Mouse (Mus musculus): Measurements from ENCODE around the gene Atp8a2. TPM values are rescaled to one million over a fixed set of nuclear protein-coding genes. Genes with fewer than 3 reads are reported as not detected.

The Atp8a2 gene
- polyA plus RNA-seq, 1 experiment from 2014 or later = 10.3 TPM

- peak overlapping the region; percentile 58 for H3K9ac ChIP-seq (ENCODE audit: low read depth, low read length)
- no peaks in the 10 kb centered on the region for H3K4me1 ChIP-seq (replicated peaks; ENCODE audit: control insufficient read depth, insufficient read depth, low read length)
- no peak overlapping the region for H3K27ac ChIP-seq (ENCODE audit: low read depth, low read length)
- peak; percentile 93 for ATAC-seq (ENCODE audit: low FRiP score)
- peak overlapping the region; percentile 84 for H3K4me2 ChIP-seq (replicated peaks; ENCODE audit: low read depth, low read length)
- 13% methylated on average over 33 of the region's 33 CpGs for WGBS
- no peaks in the 10 kb centered on the region for H3K9me3 ChIP-seq (ENCODE audit: control insufficient read depth, low read length)
- H3K36me3 ChIP-seq (ENCODE audit: control insufficient read depth, insufficient read depth, low read length) = no peaks in the 10 kb centered on the region
- DNase-seq (ENCODE audit: low spot score) = peak; percentile 79
- peak overlapping the region; percentile 47 for H3K4me3 ChIP-seq (ENCODE audit: low read depth, low read length)
- no peaks in the 10 kb centered on the region for H3K27me3 ChIP-seq (ENCODE audit: control insufficient read depth, insufficient read depth, low read length)
These were observed 109.9 kb downstream of the Atp8a2 start for GRCm38 (mm10) chr14:60086808-60087725.

GRCm38 (mm10) chr14:60086254-60086807, 110.6 kb downstream of the Atp8a2 start:
- WGBS = 4% methylated on average over 21 of the region's 21 CpGs
- no peaks in the 10 kb centered on the region for H3K36me3 ChIP-seq (ENCODE audit: control insufficient read depth, insufficient read depth, low read length)
- no peak overlapping the region for H3K27ac ChIP-seq (ENCODE audit: low read depth, low read length)

GRCm38 (mm10) chr14:60082771-60083170, 114.2 kb downstream of the Atp8a2 start:
- Histone ChIP-seq H3K9ac (ENCODE audit: low read depth, low read length) (no peak overlapping the region), H3K27me3 (ENCODE audit: control insufficient read depth, insufficient read depth, low read length) (no peaks in the 10 kb centered on the region), H3K9me3 (ENCODE audit: control insufficient read depth, low read length) (no peaks in the 10 kb centered on the region), H3K27ac (ENCODE audit: low read depth, low read length) (no peak overlapping the region), H3K4me1 (replicated peaks; ENCODE audit: control insufficient read depth, insufficient read depth, low read length) (no peaks in the 10 kb centered on the region), H3K36me3 (ENCODE audit: control insufficient read depth, insufficient read depth, low read length) (no peaks in the 10 kb centered on the region), H3K4me3 (ENCODE audit: low read depth, low read length) (no peak overlapping the region), H3K4me2 (replicated peaks; ENCODE audit: low read depth, low read length) (no peak overlapping the region)
- 86% methylated on average over 8 of the region's 8 CpGs for WGBS
- ATAC-seq (ENCODE audit: low FRiP score) (no peak), DNase-seq (ENCODE audit: low spot score) (no peak)

More at GRCm38 (mm10) chr14:60086254-60086807, 110.6 kb downstream of the Atp8a2 start:
- H3K27me3 ChIP-seq (ENCODE audit: control insufficient read depth, insufficient read depth, low read length) = no peaks in the 10 kb centered on the region
- peak overlapping the region; percentile 84 for H3K4me2 ChIP-seq (replicated peaks; ENCODE audit: low read depth, low read length)
- no peaks in the 10 kb centered on the region for H3K9me3 ChIP-seq (ENCODE audit: control insufficient read depth, low read length)
- peak overlapping the region; percentile 58 for H3K9ac ChIP-seq (ENCODE audit: low read depth, low read length)
- no peaks in the 10 kb centered on the region for H3K4me1 ChIP-seq (replicated peaks; ENCODE audit: control insufficient read depth, insufficient read depth, low read length)
- ATAC-seq (ENCODE audit: low FRiP score) (peak; percentile 71), DNase-seq (ENCODE audit: low spot score) (peak; percentile 44)
- H3K4me3 ChIP-seq (ENCODE audit: low read depth, low read length) = peak overlapping the region; percentile 47

GRCm38 (mm10) chr14:60072496-60072895, 124.5 kb downstream of the Atp8a2 start:
- Histone ChIP-seq H3K4me3 (ENCODE audit: low read depth, low read length) (no peak overlapping the region), H3K4me1 (replicated peaks; ENCODE audit: control insufficient read depth, insufficient read depth, low read length) (no peaks in the 10 kb centered on the region), H3K27ac (ENCODE audit: low read depth, low read length) (no peak overlapping the region), H3K27me3 (ENCODE audit: control insufficient read depth, insufficient read depth, low read length) (no peaks in the 10 kb centered on the region), H3K9ac (ENCODE audit: low read depth, low read length) (no peak overlapping the region), H3K9me3 (ENCODE audit: control insufficient read depth, low read length) (no peaks in the 10 kb centered on the region), H3K4me2 (replicated peaks; ENCODE audit: low read depth, low read length) (no peak overlapping the region), H3K36me3 (ENCODE audit: control insufficient read depth, insufficient read depth, low read length) (no peaks in the 10 kb centered on the region)
- WGBS = 84% methylated on average over 4 of the region's 4 CpGs
- DNase-seq (ENCODE audit: low spot score) = no peak
- no peak for ATAC-seq (ENCODE audit: low FRiP score)

GRCm38 (mm10) chr14:60065186-60065585, 131.8 kb downstream of the Atp8a2 start:
- H3K36me3 ChIP-seq (ENCODE audit: control insufficient read depth, insufficient read depth, low read length) = no peaks in the 10 kb centered on the region
- H3K4me3 ChIP-seq (ENCODE audit: low read depth, low read length) = no peak overlapping the region
- 73% methylated on average over 3 of the region's 3 CpGs for WGBS
- no peak overlapping the region for H3K4me2 ChIP-seq (replicated peaks; ENCODE audit: low read depth, low read length)
- H3K9me3 ChIP-seq (ENCODE audit: control insufficient read depth, low read length) = no peaks in the 10 kb centered on the region
- no peaks in the 10 kb centered on the region for H3K4me1 ChIP-seq (replicated peaks; ENCODE audit: control insufficient read depth, insufficient read depth, low read length)
- ATAC-seq (ENCODE audit: low FRiP score) = no peak
- H3K27me3 ChIP-seq (ENCODE audit: control insufficient read depth, insufficient read depth, low read length) = no peaks in the 10 kb centered on the region
- DNase-seq (ENCODE audit: low spot score) = no peak
- H3K9ac ChIP-seq (ENCODE audit: low read depth, low read length) = no peak overlapping the region
- H3K27ac ChIP-seq (ENCODE audit: low read depth, low read length) = no peak overlapping the region

- Histone ChIP-seq H3K4me1 (replicated peaks; ENCODE audit: control insufficient read depth, insufficient read depth, low read length) (no peaks in the 10 kb centered on the region), H3K4me3 (ENCODE audit: low read depth, low read length) (no peak overlapping the region), H3K27ac (ENCODE audit: low read depth, low read length) (no peak overlapping the region), H3K9ac (ENCODE audit: low read depth, low read length) (no peak overlapping the region), H3K36me3 (ENCODE audit: control insufficient read depth, insufficient read depth, low read length) (no peaks in the 10 kb centered on the region), H3K4me2 (replicated peaks; ENCODE audit: low read depth, low read length) (no peak overlapping the region), H3K9me3 (ENCODE audit: control insufficient read depth, low read length) (no peaks in the 10 kb centered on the region), H3K27me3 (ENCODE audit: control insufficient read depth, insufficient read depth, low read length) (no peaks in the 10 kb centered on the region)
- no peak for ATAC-seq (ENCODE audit: low FRiP score)
- 81% methylated on average over 3 of the region's 3 CpGs for WGBS
- no peak for DNase-seq (ENCODE audit: low spot score)
These were observed 136.0 kb downstream of the Atp8a2 start for GRCm38 (mm10) chr14:60061023-60061422.

- DNase-seq (ENCODE audit: low spot score) = no peak
- no peaks in the 10 kb centered on the region for H3K27me3 ChIP-seq (ENCODE audit: control insufficient read depth, insufficient read depth, low read length)
- H3K4me2 ChIP-seq (replicated peaks; ENCODE audit: low read depth, low read length) = no peak overlapping the region
- ATAC-seq (ENCODE audit: low FRiP score) = no peak
- no peaks in the 10 kb centered on the region for H3K36me3 ChIP-seq (ENCODE audit: control insufficient read depth, insufficient read depth, low read length)
- no peak overlapping the region for H3K4me3 ChIP-seq (ENCODE audit: low read depth, low read length)
- whole genome bisulfite sequencing = 44% methylated on average over 3 of the region's 3 CpGs
- no peaks in the 10 kb centered on the region for H3K4me1 ChIP-seq (replicated peaks; ENCODE audit: control insufficient read depth, insufficient read depth, low read length)
- no peaks in the 10 kb centered on the region for H3K9me3 ChIP-seq (ENCODE audit: control insufficient read depth, low read length)
- H3K9ac ChIP-seq (ENCODE audit: low read depth, low read length) = no peak overlapping the region
- no peak overlapping the region for H3K27ac ChIP-seq (ENCODE audit: low read depth, low read length)
These were observed 138.1 kb downstream of the Atp8a2 start for GRCm38 (mm10) chr14:60058867-60059266.

GRCm38 (mm10) chr14:60055231-60055630, 141.7 kb downstream of the Atp8a2 start:
- WGBS = 90% methylated on average over 4 of the region's 4 CpGs
- H3K4me2 ChIP-seq (replicated peaks; ENCODE audit: low read depth, low read length) = no peak overlapping the region
- H3K4me3 ChIP-seq (ENCODE audit: low read depth, low read length) = no peak overlapping the region
- H3K9me3 ChIP-seq (ENCODE audit: control insufficient read depth, low read length) = no peaks in the 10 kb centered on the region
- no peak overlapping the region for H3K27ac ChIP-seq (ENCODE audit: low read depth, low read length)
- H3K36me3 ChIP-seq (ENCODE audit: control insufficient read depth, insufficient read depth, low read length) = no peaks in the 10 kb centered on the region
- no peaks in the 10 kb centered on the region for H3K27me3 ChIP-seq (ENCODE audit: control insufficient read depth, insufficient read depth, low read length)
- H3K4me1 ChIP-seq (replicated peaks; ENCODE audit: control insufficient read depth, insufficient read depth, low read length) = no peaks in the 10 kb centered on the region
- ATAC-seq (ENCODE audit: low FRiP score) (no peak), DNase-seq (ENCODE audit: low spot score) (no peak)
- H3K9ac ChIP-seq (ENCODE audit: low read depth, low read length) = no peak overlapping the region

GRCm38 (mm10) chr14:60030666-60031065, 166.3 kb downstream of the Atp8a2 start:
- Histone ChIP-seq H3K4me3 (ENCODE audit: low read depth, low read length) (no peak overlapping the region), H3K27ac (ENCODE audit: low read depth, low read length) (no peak overlapping the region), H3K27me3 (ENCODE audit: control insufficient read depth, insufficient read depth, low read length) (no peaks in the 10 kb centered on the region), H3K9me3 (ENCODE audit: control insufficient read depth, low read length) (no peaks in the 10 kb centered on the region), H3K4me2 (replicated peaks; ENCODE audit: low read depth, low read length) (no peak overlapping the region), H3K36me3 (ENCODE audit: control insufficient read depth, insufficient read depth, low read length) (no peaks in the 10 kb centered on the region), H3K9ac (ENCODE audit: low read depth, low read length) (no peak overlapping the region), H3K4me1 (replicated peaks; ENCODE audit: control insufficient read depth, insufficient read depth, low read length) (no peaks in the 10 kb centered on the region)
- ATAC-seq (ENCODE audit: low FRiP score) = no peak
- DNase-seq (ENCODE audit: low spot score) = no peak
- WGBS = 56% methylated on average over 2 of the region's 2 CpGs
